Comparison of ENCODE assay signal across 18 mouse cellular contexts in the genomic region with DNA sequence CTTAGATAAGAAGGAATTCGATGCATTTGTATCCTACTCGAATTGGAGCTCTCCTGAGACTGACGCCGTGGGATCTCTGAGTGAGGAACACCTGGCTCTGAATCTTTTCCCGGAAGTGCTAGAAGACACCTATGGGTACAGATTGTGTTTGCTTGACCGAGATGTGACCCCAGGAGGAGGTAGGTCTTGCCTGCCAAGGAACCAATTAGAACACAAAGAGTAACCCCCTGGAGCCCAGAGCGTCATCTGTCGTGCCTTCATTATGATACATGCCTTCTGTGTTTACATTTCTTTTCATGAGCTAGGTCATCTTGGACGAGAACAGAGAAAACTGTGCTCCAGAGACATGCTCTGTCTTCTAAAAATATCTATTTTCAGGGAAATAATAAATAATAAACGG. TPM values are rescaled to one million over a fixed set of nuclear protein-coding genes. Genes with fewer than 3 reads are reported as not detected.
DNase-seq lines count a peak whose midpoint lies in the region; ATAC-seq and TF ChIP-seq lines count a peak whose summit lies in the region.
"Had no signal": no experiment of that assay in that cellular context is flagged by ENCODE, and none has a peak within 500 bp of the region (broad histone marks: within the 10 kb centered on the region; RNA-seq: fewer than 3 reads in every experiment).

No protein-coding gene starts in this region.

- H3K4me3 ChIP-seq in midbrain, embryonic 14.5 days (replicated peaks; ENCODE audit: low read depth, low read length), result no peak overlapping the region
- H3K4me3 ChIP-seq in midbrain, embryonic 10.5 days, result no peak overlapping the region
- H3K4me3 ChIP-seq in intestine, postnatal 0 days (ENCODE audit: low read depth, low read length), result no peak overlapping the region
- H3K4me3 ChIP-seq in stomach, postnatal 0 days (ENCODE audit: low read depth, low read length), result no peak overlapping the region
- H3K4me3 ChIP-seq: heart, embryonic 13.5 days; kidney, embryonic 15.5 days; limb, embryonic 13.5 days; liver, embryonic 15.5 days; midbrain, embryonic 12.5 days had no signal

- DNase-seq in embryo, embryonic 11 days, result peak; percentile 8
- DNase-seq in embryo, embryonic 9.5 days (ENCODE audit: extremely low spot score), result no peak
- DNase-seq in midbrain, embryonic 14.5 days, result peak; percentile 15
- no peak for DNase-seq in midbrain, embryonic 10.5 days (ENCODE audit: low spot score)
- DNase-seq in stomach, postnatal 0 days (ENCODE audit: low spot score), result peak; percentile 52
- no peak for DNase-seq in frontal cortex, postnatal 14 days (ENCODE audit: low spot score in 2 of 2)
- no peak for DNase-seq in thymus, adult 18-20 months
- DNase-seq: cerebellum, adult 2 months; lung, postnatal 14 days; right cerebral cortex, postnatal 14 days had no signal

- H3K27ac ChIP-seq in midbrain, embryonic 14.5 days (replicated peaks; ENCODE audit: low read depth, low read length), result 0 out of 2 replicates have a peak overlapping the region, but pooled peaks have one; percentile 32
- no peak overlapping the region for H3K27ac ChIP-seq in midbrain, embryonic 10.5 days (replicated peaks)
- no peak overlapping the region for H3K27ac ChIP-seq in intestine, postnatal 0 days (ENCODE audit: low read depth, low read length)
- no peak overlapping the region for H3K27ac ChIP-seq in stomach, postnatal 0 days (replicated peaks)
- H3K27ac ChIP-seq: heart, embryonic 13.5 days; kidney, embryonic 15.5 days; limb, embryonic 13.5 days; liver, embryonic 15.5 days; midbrain, embryonic 12.5 days had no signal

- TF ChIP-seq CTCF in intestine, postnatal 0 days (IDR thresholded peaks at IDR 0.05; ENCODE audit: low read depth), result no peak
- no peak for TF ChIP-seq CTCF in stomach, postnatal 0 days (IDR thresholded peaks at IDR 0.05; ENCODE audit: low read depth)

- no peak for ATAC-seq in midbrain, embryonic 14.5 days (ENCODE audit: low FRiP score, low TSS enrichment)
- peak; percentile 51 for ATAC-seq in intestine, postnatal 0 days
- peak; percentile 86 for ATAC-seq in stomach, postnatal 0 days (ENCODE audit: low FRiP score, low TSS enrichment)

- H3K4me2 ChIP-seq in midbrain, embryonic 14.5 days (ENCODE audit: low read length), result no peak overlapping the region
- no peak overlapping the region for H3K4me2 ChIP-seq in intestine, postnatal 0 days (replicated peaks; ENCODE audit: low read depth)
- H3K4me2 ChIP-seq in stomach, postnatal 0 days (replicated peaks; ENCODE audit: low read depth), result no peak overlapping the region
- H3K4me2 ChIP-seq: heart, embryonic 13.5 days; kidney, embryonic 15.5 days; limb, embryonic 13.5 days; liver, embryonic 15.5 days; midbrain, embryonic 12.5 days had no signal

- no peak for TF ChIP-seq EP300 in stomach, postnatal 0 days (optimal IDR thresholded peaks at IDR 0.05)

- 60% methylated on average over 10 of the region's 10 CpGs for WGBS in midbrain, embryonic 14.5 days
- WGBS in midbrain, embryonic 10.5 days, result 79% methylated on average over 10 of the region's 10 CpGs
- 26% methylated on average over 10 of the region's 10 CpGs for WGBS in intestine, postnatal 0 days
- WGBS in stomach, postnatal 0 days, result 31% methylated on average over 10 of the region's 10 CpGs

- no peaks in the 10 kb centered on the region for H3K36me3 ChIP-seq in midbrain, embryonic 14.5 days (ENCODE audit: control insufficient read depth, insufficient read depth, low read length)
- H3K36me3 ChIP-seq in midbrain, embryonic 10.5 days, result no peaks in the 10 kb centered on the region
- no peaks in the 10 kb centered on the region for H3K36me3 ChIP-seq in intestine, postnatal 0 days (ENCODE audit: control insufficient read depth, insufficient read depth)
- no peaks in the 10 kb centered on the region for H3K36me3 ChIP-seq in stomach, postnatal 0 days (ENCODE audit: control insufficient read depth, insufficient read depth, low read length)
- H3K36me3 ChIP-seq: heart, embryonic 13.5 days; kidney, embryonic 15.5 days; limb, embryonic 13.5 days; liver, embryonic 15.5 days; midbrain, embryonic 12.5 days had no signal

- no peaks in the 10 kb centered on the region for H3K9me3 ChIP-seq in midbrain, embryonic 14.5 days (ENCODE audit: control insufficient read depth, low read length)
- no peaks in the 10 kb centered on the region for H3K9me3 ChIP-seq in midbrain, embryonic 10.5 days (replicated peaks)
- no peaks in the 10 kb centered on the region for H3K9me3 ChIP-seq in intestine, postnatal 0 days (ENCODE audit: control insufficient read depth)
- H3K9me3 ChIP-seq in stomach, postnatal 0 days (ENCODE audit: control insufficient read depth, low read length), result no peaks in the 10 kb centered on the region
- H3K9me3 ChIP-seq: heart, embryonic 13.5 days; kidney, embryonic 15.5 days; limb, embryonic 13.5 days; liver, embryonic 15.5 days; midbrain, embryonic 12.5 days had no signal

- H3K4me1 ChIP-seq in midbrain, embryonic 14.5 days (ENCODE audit: control insufficient read depth, insufficient read depth, low read length), result no peaks in the 10 kb centered on the region
- no peaks in the 10 kb centered on the region for H3K4me1 ChIP-seq in midbrain, embryonic 10.5 days
- no peaks in the 10 kb centered on the region for H3K4me1 ChIP-seq in intestine, postnatal 0 days (replicated peaks; ENCODE audit: control insufficient read depth, insufficient read depth, low read length)
- H3K4me1 ChIP-seq in stomach, postnatal 0 days (replicated peaks; ENCODE audit: control insufficient read depth, insufficient read depth), result no peaks in the 10 kb centered on the region
- H3K4me1 ChIP-seq: heart, embryonic 13.5 days; kidney, embryonic 15.5 days; limb, embryonic 13.5 days; liver, embryonic 15.5 days had no signal

- H3K27me3 ChIP-seq in midbrain, embryonic 14.5 days (ENCODE audit: control insufficient read depth, insufficient read depth, low read length), result no peaks in the 10 kb centered on the region
- no peaks in the 10 kb centered on the region for H3K27me3 ChIP-seq in midbrain, embryonic 10.5 days (ENCODE audit: low read depth, poor library complexity, severe bottlenecking)
- H3K27me3 ChIP-seq in intestine, postnatal 0 days (replicated peaks; ENCODE audit: control insufficient read depth, insufficient read depth, low read length), result no peaks in the 10 kb centered on the region
- no peaks in the 10 kb centered on the region for H3K27me3 ChIP-seq in stomach, postnatal 0 days (ENCODE audit: control insufficient read depth, insufficient read depth, low read length)
- H3K27me3 ChIP-seq: heart, embryonic 13.5 days; kidney, embryonic 15.5 days; liver, embryonic 15.5 days; midbrain, embryonic 12.5 days had no signal

- H3K9ac ChIP-seq in midbrain, embryonic 14.5 days (replicated peaks; ENCODE audit: low read length), result no peak overlapping the region
- H3K9ac ChIP-seq in intestine, postnatal 0 days (ENCODE audit: low read depth, low read length), result no peak overlapping the region
- no peak overlapping the region for H3K9ac ChIP-seq in stomach, postnatal 0 days (ENCODE audit: low read length)
- H3K9ac ChIP-seq: heart, embryonic 13.5 days; kidney, embryonic 15.5 days; limb, embryonic 13.5 days; liver, embryonic 15.5 days; midbrain, embryonic 12.5 days had no signal

RNA-seq across cellular contexts. Expression of a gene that starts 32.1 kb away (rescaled TPM):
- polyA plus RNA-seq in midbrain, embryonic 14.5 days (2014; fragmentation: Nextera tagmentation; extraction: Ambion mirVana), result not detected in 2 replicates
- polyA plus RNA-seq in midbrain, embryonic 10.5 days (2016; fragmentation: Nextera tagmentation; extraction: Ambion mirVana), result not detected in 2 replicates
- 0.20 and 0.38 TPM in 2 replicates for polyA plus RNA-seq in intestine, postnatal 0 days (2015; fragmentation: Nextera tagmentation; extraction: Ambion mirVana)
- polyA plus RNA-seq in stomach, postnatal 0 days (2015; fragmentation: Nextera tagmentation; extraction: Ambion mirVana), result 27.4 and 31.4 TPM in 2 replicates
- polyA plus RNA-seq: embryonic facial prominence, embryonic 11.5 days; heart, embryonic 13.5 days; limb, embryonic 13.5 days; liver, embryonic 15.5 days; midbrain, embryonic 12.5 days had no signal

RNA-seq across cellular contexts. Expression of a gene that starts 32.6 kb away (rescaled TPM):
- 0.16 TPM in 1 of 2 replicates, not detected in the other for polyA plus RNA-seq in midbrain, embryonic 14.5 days (2014; fragmentation: Nextera tagmentation; extraction: Ambion mirVana)
- polyA plus RNA-seq in midbrain, embryonic 10.5 days (2016; fragmentation: Nextera tagmentation; extraction: Ambion mirVana), result 0.10 TPM in 1 of 2 replicates, not detected in the other
- 0.39 and 0.48 TPM in 2 replicates for polyA plus RNA-seq in intestine, postnatal 0 days (2015; fragmentation: Nextera tagmentation; extraction: Ambion mirVana)
- 0.15 and 0.16 TPM in 2 replicates for polyA plus RNA-seq in stomach, postnatal 0 days (2015; fragmentation: Nextera tagmentation; extraction: Ambion mirVana)
- polyA plus RNA-seq: testis, adult 2 months had no signal

Comparison
In these comparisons a context has a peak if more than half of its experiments do, and no peak if none do; other contexts are left out.
1. DNase-seq: peak in embryo, embryonic 11 days (single experiment), midbrain, embryonic 14.5 days (single experiment) and stomach, postnatal 0 days (single experiment); none in embryo, embryonic 9.5 days (single experiment), midbrain, embryonic 10.5 days (single experiment), frontal cortex, postnatal 14 days (0 of 2) and thymus, adult 18-20 months (0 of 2).
2. RNA of a gene that starts 32.1 kb away (polyA plus RNA-seq): 27.4 to 31.4 TPM in stomach, postnatal 0 days; 0.20 to 0.38 TPM in intestine, postnatal 0 days, not detected in midbrain, embryonic 14.5 days and not detected in midbrain, embryonic 10.5 days; every median in the first group is over 10 times any median in the second.